8 mouse cellular contexts compared by ENCODE assay signal in the genomic region with DNA sequence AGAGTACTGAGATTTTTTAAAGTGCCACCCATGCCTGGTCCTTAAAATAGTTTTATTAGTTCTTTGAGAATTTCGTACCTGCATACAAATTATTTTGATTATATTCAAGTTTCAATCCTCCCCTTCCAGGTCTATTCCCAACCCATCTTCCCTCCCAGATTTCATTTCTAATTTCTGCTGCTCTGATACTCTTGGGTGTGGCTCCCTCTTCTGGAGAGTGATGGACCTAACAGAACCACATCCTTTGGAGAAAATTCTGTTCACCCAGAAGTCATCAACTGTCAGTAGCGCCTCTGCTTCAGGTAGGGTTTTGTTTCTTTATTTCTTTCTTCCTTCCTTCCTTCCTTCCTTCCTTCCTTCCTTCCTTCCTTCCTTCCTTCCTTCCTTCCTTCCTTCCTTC. TPM values are rescaled to one million over a fixed set of nuclear protein-coding genes. Genes with fewer than 3 reads are reported as not detected.
A peak's percentile ranks its signal among the peaks of the same experiment; 100 is the strongest.
DNase-seq lines count a peak whose midpoint lies in the region; ATAC-seq and TF ChIP-seq lines count a peak whose summit lies in the region.

No protein-coding gene starts in this region.

- 34% methylated on average over 2 of the region's 2 CpGs for WGBS in forebrain, postnatal 0 days
- 33% methylated on average over 2 of the region's 2 CpGs for WGBS in forebrain, embryonic 13.5 days
- WGBS in midbrain, embryonic 10.5 days, result 21% methylated on average over 2 of the region's 2 CpGs
- WGBS in midbrain, embryonic 13.5 days, result 18% methylated on average over 2 of the region's 2 CpGs

- peak; percentile 84 for TF ChIP-seq CTCF in forebrain, postnatal 0 days (IDR thresholded peaks at IDR 0.05; ENCODE audit: low read depth)

- no peaks in the 10 kb centered on the region for H3K36me3 ChIP-seq in forebrain, postnatal 0 days (ENCODE audit: insufficient read depth)
- no peaks in the 10 kb centered on the region for H3K36me3 ChIP-seq in forebrain, embryonic 13.5 days (ENCODE audit: poor library complexity, severe bottlenecking)
- no peaks in the 10 kb centered on the region for H3K36me3 ChIP-seq in midbrain, embryonic 10.5 days
- no peaks in the 10 kb centered on the region for H3K36me3 ChIP-seq in midbrain, embryonic 13.5 days

- no peaks in the 10 kb centered on the region for H3K9me3 ChIP-seq in forebrain, postnatal 0 days (ENCODE audit: low read length)
- H3K9me3 ChIP-seq in forebrain, embryonic 13.5 days (replicated peaks), result no peaks in the 10 kb centered on the region
- no peaks in the 10 kb centered on the region for H3K9me3 ChIP-seq in midbrain, embryonic 10.5 days (replicated peaks)
- H3K9me3 ChIP-seq in midbrain, embryonic 13.5 days, result no peaks in the 10 kb centered on the region

- intact Hi-C loops in heart, postnatal 10 days (cut with DNase I), result loop anchor here (1.0 to 5.0 kb wide), 2 partner anchors 52 to 173 kb away; a partner anchor contains a TSS

- DNase-seq in forebrain, postnatal 0 days, result peak; percentile 84
- peak; percentile 35 for DNase-seq in midbrain, embryonic 10.5 days (ENCODE audit: low spot score)
- peak; percentile 80 for DNase-seq in brain, adult 2 months (ENCODE audit: low read depth, low spot score)
- DNase-seq in heart, postnatal 10 days, result peak; percentile 69 to 84
- DNase-seq in spleen, adult 12 weeks (ENCODE audit: low spot score), result no peak

- H3K27ac ChIP-seq in forebrain, postnatal 0 days (ENCODE audit: low read depth, low read length), result no peak overlapping the region
- H3K27ac ChIP-seq in forebrain, embryonic 13.5 days, result no peak overlapping the region
- H3K27ac ChIP-seq in midbrain, embryonic 10.5 days (replicated peaks), result no peak overlapping the region
- no peak overlapping the region for H3K27ac ChIP-seq in midbrain, embryonic 13.5 days

- no peaks in the 10 kb centered on the region for H3K4me1 ChIP-seq in forebrain, postnatal 0 days (ENCODE audit: insufficient read depth)
- H3K4me1 ChIP-seq in forebrain, embryonic 13.5 days, result no peaks in the 10 kb centered on the region
- H3K4me1 ChIP-seq in midbrain, embryonic 10.5 days, result no peaks in the 10 kb centered on the region
- peaks cover 3% of the 10 kb centered on the region; the same call in 1 of the 2 replicates for H3K4me1 ChIP-seq in midbrain, embryonic 13.5 days (replicated peaks)

- H3K9ac ChIP-seq in forebrain, postnatal 0 days, result no peak overlapping the region
- H3K9ac ChIP-seq in forebrain, embryonic 13.5 days, result no peak overlapping the region
- H3K9ac ChIP-seq in midbrain, embryonic 13.5 days (replicated peaks), result no peak overlapping the region

- H3K4me3 ChIP-seq in forebrain, postnatal 0 days (ENCODE audit: low read depth, low read length), result no peak overlapping the region
- no peak overlapping the region for H3K4me3 ChIP-seq in forebrain, embryonic 13.5 days
- no peak overlapping the region for H3K4me3 ChIP-seq in midbrain, embryonic 10.5 days
- H3K4me3 ChIP-seq in midbrain, embryonic 13.5 days (replicated peaks), result no peak overlapping the region

- H3K27me3 ChIP-seq in forebrain, postnatal 0 days (ENCODE audit: insufficient read depth, low read length), result no peaks in the 10 kb centered on the region
- H3K27me3 ChIP-seq in forebrain, embryonic 13.5 days, result 0 out of 2 replicates have a peak, but pooled peaks cover 3% of the 10 kb centered on the region
- H3K27me3 ChIP-seq in midbrain, embryonic 10.5 days (ENCODE audit: low read depth, poor library complexity, severe bottlenecking), result peaks cover 5% of the 10 kb centered on the region; the same call in 1 of the 2 replicates
- 0 out of 2 replicates have a peak, but pooled peaks cover 7% of the 10 kb centered on the region for H3K27me3 ChIP-seq in midbrain, embryonic 13.5 days

- peak; percentile 42; the same call in 1 of the 2 replicates for ATAC-seq in forebrain, postnatal 0 days
- no peak for ATAC-seq in forebrain, embryonic 13.5 days
- no peak for ATAC-seq in midbrain, embryonic 13.5 days
- ATAC-seq in megakaryocyte progenitor cell, adult 5-6 weeks (replicated peaks; ENCODE audit: poor library complexity), result peak; percentile 48; the same call in 1 of the 2 replicates

- no peak overlapping the region for H3K4me2 ChIP-seq in forebrain, postnatal 0 days (ENCODE audit: low read depth)
- no peak overlapping the region for H3K4me2 ChIP-seq in forebrain, embryonic 13.5 days
- H3K4me2 ChIP-seq in midbrain, embryonic 13.5 days (replicated peaks), result no peak overlapping the region

RNA-seq across cellular contexts. Expression of a gene that starts 8.1 kb away (rescaled TPM):
- 0.67 and 0.77 TPM in 2 replicates for total RNA-seq in forebrain, postnatal 0 days (2014; rRNA removed)
- polyA plus RNA-seq in forebrain, postnatal 0 days (2015; fragmentation: Nextera tagmentation; extraction: Ambion mirVana), result 0.60 and 0.85 TPM in 2 replicates
- polyA plus RNA-seq in forebrain, embryonic 13.5 days (2015; fragmentation: Nextera tagmentation; extraction: Ambion mirVana), result 0.18 and 0.29 TPM in 2 replicates
- 0.06 and 0.20 TPM in 2 replicates for polyA plus RNA-seq in midbrain, embryonic 10.5 days (2016; fragmentation: Nextera tagmentation; extraction: Ambion mirVana)
- 0.32 and 0.42 TPM in 2 replicates for polyA plus RNA-seq in midbrain, embryonic 13.5 days (2015; fragmentation: Nextera tagmentation; extraction: Ambion mirVana)
- under 1 TPM; 0.41 to 0.60 TPM for total RNA-seq in heart, postnatal 10 days (2021)
- 0.10 TPM in 1 of 2 replicates, not detected in the other for total RNA-seq in megakaryocyte progenitor cell, adult 5-6 weeks (2015)
- 0.03 TPM in 1 of 2 replicates, not detected in the other for total RNA-seq in megakaryocyte progenitor cell, adult 5-6 weeks (2017)

RNA-seq across cellular contexts. Expression of a gene that starts 47.3 kb away (rescaled TPM):
- 1.2 and 1.7 TPM in 2 replicates for total RNA-seq in forebrain, postnatal 0 days (2014; rRNA removed)
- polyA plus RNA-seq in forebrain, postnatal 0 days (2015; fragmentation: Nextera tagmentation; extraction: Ambion mirVana), result 0.34 and 0.54 TPM in 2 replicates
- polyA plus RNA-seq in forebrain, embryonic 13.5 days (2015; fragmentation: Nextera tagmentation; extraction: Ambion mirVana), result not detected in 2 replicates
- polyA plus RNA-seq in midbrain, embryonic 10.5 days (2016; fragmentation: Nextera tagmentation; extraction: Ambion mirVana), result 0.04 and 0.06 TPM in 2 replicates
- polyA plus RNA-seq in midbrain, embryonic 13.5 days (2015; fragmentation: Nextera tagmentation; extraction: Ambion mirVana), result 0.06 and 0.07 TPM in 2 replicates
- total RNA-seq in heart, postnatal 10 days (2021), result 1 to 10 TPM; 2.0 to 2.2 TPM
- 0.07 TPM in 1 of 2 replicates, not detected in the other for total RNA-seq in megakaryocyte progenitor cell, adult 5-6 weeks (2015)
- 0.44 TPM in 1 of 2 replicates, not detected in the other for total RNA-seq in megakaryocyte progenitor cell, adult 5-6 weeks (2017)

Comparison
In these comparisons a context has a peak if more than half of its experiments do, and no peak if none do; other contexts are left out.
1. ATAC-seq: peak in forebrain, postnatal 0 days (single experiment) and megakaryocyte progenitor cell, adult 5-6 weeks (single experiment); none in forebrain, embryonic 13.5 days (single experiment) and midbrain, embryonic 13.5 days (single experiment).